Mouse (Mus musculus) embryonic facial prominence, embryonic 14.5 days (tissue): ENCODE measurements around the gene Dach2. TPM values are rescaled to one million over a fixed set of nuclear protein-coding genes. Genes with fewer than 3 reads are reported as not detected.
"Not testable (repeated sequence)": the region's sequence is repeated elsewhere in the genome, so short reads cannot be mapped to it uniquely, and the experiment has no call there.

Experiments used
- ATAC-seq: fragments of 200-750 bp; cut with Nextera tagmentation; 2 replicates; pipeline ENCODE4 v1.8.0; 2017; ENCODE audit warnings: low read depth, moderate number of reproducible peaks, moderate TSS enrichment
- DNase-seq: peaks from one replicate; pipeline ENCODE4 v3.0.0-alpha.2; 2015; ENCODE audit warnings: low spot score
- H3K27ac ChIP-seq: fragments of 300-500 bp; sonication (generic); replicated peaks from 2 replicates; pipeline ENCODE4 v1.5.1; 2014; ENCODE audit warnings: low read depth, mild to moderate bottlenecking, low read length, moderate library complexity
- H3K27me3 ChIP-seq: fragments of 300-500 bp; sonication (generic); replicated peaks from 2 replicates; pipeline ENCODE4 v1.6.1; 2014; ENCODE audit warnings: low read length; ENCODE audit not compliant: control insufficient read depth, insufficient read depth
- H3K36me3 ChIP-seq: fragments of 300-500 bp; sonication (generic); 2 replicates; pipeline ENCODE4 v1.6.1; 2014; ENCODE audit warnings: low read length, mixed read lengths; ENCODE audit not compliant: control insufficient read depth, insufficient read depth
- H3K4me1 ChIP-seq: fragments of 300-500 bp; sonication (generic); 2 replicates; pipeline ENCODE4 v1.6.1; 2014; ENCODE audit warnings: antibody characterized with exemption, low read length; ENCODE audit not compliant: control insufficient read depth, insufficient read depth
- H3K4me2 ChIP-seq: fragments of 300-500 bp; sonication (generic); 2 replicates; pipeline ENCODE4 v1.6.1; 2014; ENCODE audit warnings: low read depth, mild to moderate bottlenecking, low read length, moderate library complexity, mixed read lengths
- H3K4me3 ChIP-seq: fragments of 300-500 bp; sonication (generic); 2 replicates; pipeline ENCODE4 v1.5.1; 2014; ENCODE audit warnings: low read depth, mild to moderate bottlenecking, low read length
- H3K9ac ChIP-seq: fragments of 300-500 bp; sonication (generic); 2 replicates; pipeline ENCODE4 v1.6.1; 2014; ENCODE audit warnings: low read depth, mild to moderate bottlenecking, low read length, moderate library complexity, mixed read lengths
- H3K9me3 ChIP-seq: fragments of 300-500 bp; sonication (generic); 2 replicates; pipeline ENCODE4 v1.6.1; 2016; ENCODE audit warnings: low read length; ENCODE audit not compliant: control insufficient read depth
- WGBS: fragments of 180-500 bp; shearing (Covaris S2); extraction: QIAGEN DNeasy Blood & Tissue Kit; methylation state at CpG from one replicate; pipeline ENCODE4 v1.1.7; 2014; 5-methylcytosine and 5-hydroxymethylcytosine counted together
- polyA plus RNA-seq: library from polyadenylated mRNA; unstranded; fragments of >200 nt; fragmentation: Nextera tagmentation; extraction: Ambion mirVana; gene quantifications from 2 replicates; pipeline ENCODE4 v1.2.1, GENCODE M21; 2014

Dach2 gene
- 2.8 and 3.9 TPM in 2 replicates for polyA plus RNA-seq

GRCm38 (mm10) chrX:113297404-113297803 is at the start of gene Dach2:
Dach2 (plus strand) TSS chrX:113297510.
- ATAC-seq (peak; percentile 64; the same call in 1 of the 2 replicates), DNase-seq (peak; percentile 41)
- H3K4me1 ChIP-seq = no peaks in the 10 kb centered on the region
- peak within 1 kb of the TSS; percentile 56 for H3K9ac ChIP-seq
- peak within 1 kb of the TSS; percentile 47 for H3K4me3 ChIP-seq
- 34% methylated on average over 20 of the region's 21 CpGs for WGBS
- no peaks in the 10 kb centered on the region for H3K27me3 ChIP-seq
- peak within 1 kb of the TSS; percentile 65 for H3K4me2 ChIP-seq
- H3K9me3 ChIP-seq = no peaks in the 10 kb centered on the region
- H3K27ac ChIP-seq = no peak within 1 kb of the TSS
- H3K36me3 ChIP-seq = no peaks in the 10 kb centered on the region

GRCm38 (mm10) chrX:113252427-113252826 is 44.9 kb upstream of the Dach2 start:
- ATAC-seq, H3K27ac ChIP-seq, DNase-seq, H3K4me1 ChIP-seq, H3K4me2 ChIP-seq, H3K9me3 ChIP-seq, H3K36me3 ChIP-seq, H3K27me3 ChIP-seq, H3K9ac ChIP-seq, H3K4me3 ChIP-seq: not testable (repeated sequence)
- WGBS = 75% methylated on average over 2 of the region's 3 CpGs

GRCm38 (mm10) chrX:113298031-113298430 is 721 bp downstream of the Dach2 start:
- ATAC-seq = peak; percentile 99
- H3K27me3 ChIP-seq = no peaks in the 10 kb centered on the region
- H3K4me3 ChIP-seq = peak overlapping the region; percentile 47
- H3K4me2 ChIP-seq = peak overlapping the region; percentile 65
- H3K4me1 ChIP-seq = no peaks in the 10 kb centered on the region
- H3K9ac ChIP-seq = peak overlapping the region; percentile 56
- H3K9me3 ChIP-seq = no peaks in the 10 kb centered on the region
- no peaks in the 10 kb centered on the region for H3K36me3 ChIP-seq
- no peak overlapping the region for H3K27ac ChIP-seq
- WGBS = 19% methylated on average over 14 of the region's 18 CpGs
- peak; percentile 85 for DNase-seq

- Histone ChIP-seq H3K27me3 (no peaks in the 10 kb centered on the region), H3K27ac (no peak overlapping the region), H3K4me1 (no peaks in the 10 kb centered on the region), H3K4me3 (peak overlapping the region; percentile 47), H3K9me3 (no peaks in the 10 kb centered on the region), H3K9ac (peak overlapping the region; percentile 56), H3K36me3 (no peaks in the 10 kb centered on the region), H3K4me2 (peak overlapping the region; percentile 65)
- no peak for ATAC-seq
- WGBS = 11% methylated on average over 19 of the region's 19 CpGs
- no peak for DNase-seq
These were observed 1.2 kb downstream of the Dach2 start for GRCm38 (mm10) chrX:113298468-113298867.

- ATAC-seq = no peak
- Histone ChIP-seq H3K9ac (no peak overlapping the region), H3K36me3 (no peaks in the 10 kb centered on the region)
These were observed 7.0 kb downstream of the Dach2 start for GRCm38 (mm10) chrX:113304323-113304722.

GRCm38 (mm10) chrX:113338143-113338542 is 40.8 kb downstream of the Dach2 start:
- no peak overlapping the region for H3K27ac ChIP-seq
- 58% methylated on average over 3 of the region's 3 CpGs for WGBS
- H3K27me3 ChIP-seq = no peaks in the 10 kb centered on the region
- no peaks in the 10 kb centered on the region for H3K36me3 ChIP-seq
- DNase-seq = no peak
- H3K9ac ChIP-seq = no peak overlapping the region
- H3K4me2 ChIP-seq = no peak overlapping the region
- H3K9me3 ChIP-seq = no peaks in the 10 kb centered on the region
- no peaks in the 10 kb centered on the region for H3K4me1 ChIP-seq
- no peak for ATAC-seq
- no peak overlapping the region for H3K4me3 ChIP-seq

More at GRCm38 (mm10) chrX:113304323-113304722, 7.0 kb downstream of the Dach2 start:
- Histone ChIP-seq H3K4me1 (no peaks in the 10 kb centered on the region), H3K27me3 (no peaks in the 10 kb centered on the region), H3K27ac (no peak overlapping the region), H3K4me2 (no peak overlapping the region), H3K4me3 (no peak overlapping the region), H3K9me3 (no peaks in the 10 kb centered on the region)
- DNase-seq = no peak
- WGBS = 62% methylated on average over 4 of the region's 4 CpGs

GRCm38 (mm10) chrX:113394417-113394816 is 97.1 kb downstream of the Dach2 start:
- no peaks in the 10 kb centered on the region for H3K4me1 ChIP-seq
- no peak for DNase-seq
- 67% methylated on average over 3 of the region's 3 CpGs for WGBS
- H3K4me3 ChIP-seq = no peak overlapping the region
- H3K9ac ChIP-seq = no peak overlapping the region
- no peak for ATAC-seq
- no peaks in the 10 kb centered on the region for H3K36me3 ChIP-seq
- H3K27me3 ChIP-seq = no peaks in the 10 kb centered on the region
- H3K9me3 ChIP-seq = no peaks in the 10 kb centered on the region
- no peak overlapping the region for H3K27ac ChIP-seq
- no peak overlapping the region for H3K4me2 ChIP-seq

GRCm38 (mm10) chrX:113408756-113409155 is 111.4 kb downstream of the Dach2 start:
- WGBS = 80% methylated on average over 1 of the region's 1 CpGs
- Histone ChIP-seq H3K9ac (no peak overlapping the region), H3K36me3 (no peaks in the 10 kb centered on the region), H3K9me3 (no peaks in the 10 kb centered on the region), H3K4me1 (no peaks in the 10 kb centered on the region), H3K27me3 (no peaks in the 10 kb centered on the region), H3K27ac (no peak overlapping the region), H3K4me3 (no peak overlapping the region), H3K4me2 (no peak overlapping the region)
- no peak for ATAC-seq
- DNase-seq = no peak

GRCm38 (mm10) chrX:113421517-113422187 is 124.3 kb downstream of the Dach2 start:
- Histone ChIP-seq H3K4me2 (no peak overlapping the region), H3K36me3 (no peaks in the 10 kb centered on the region), H3K27ac (no peak overlapping the region), H3K4me3 (no peak overlapping the region), H3K4me1 (no peaks in the 10 kb centered on the region), H3K27me3 (no peaks in the 10 kb centered on the region), H3K9ac (no peak overlapping the region), H3K9me3 (no peaks in the 10 kb centered on the region)
- DNase-seq (peak; percentile 11), ATAC-seq (no peak)
- WGBS = 40% methylated on average over 3 of the region's 3 CpGs
